Mouse (Mus musculus): Measurements from ENCODE around the gene Bcat1.

- TF ChIP-seq CTCF (IDR thresholded peaks at IDR 0.05; ENCODE audit: control insufficient read depth, insufficient read depth, insufficient read length), result no peak
- no peak for TF ChIP-seq MYOG (IDR thresholded peaks at IDR 0.05; ENCODE audit: control insufficient read depth, extremely low read depth, insufficient read length)
Observed at GRCm38 (mm10) chr6:145089373-145089772, 13.4 kb upstream of the Bcat1 start.
